Mouse (Mus musculus): ENCODE measurements around the gene Meis2. TPM values are rescaled to one million over a fixed set of nuclear protein-coding genes. Genes with fewer than 3 reads are reported as not detected.

Gene Meis2
- total and polyA plus RNA-seq, 3 experiments: 3.1 to 9.8 TPM; not detected in 1

- Histone ChIP-seq H3K4me3 (ENCODE audit: control insufficient read depth in 1 of 2, insufficient read depth in 1 of 2, low read depth in 2 of 2, low read length in 2 of 2) (no peak overlapping the region), H3K27ac (ENCODE audit: control insufficient read depth, low read depth, low read length) (no peak overlapping the region), H3K27me3 (ENCODE audit: control insufficient read depth in 1 of 2, insufficient read depth in 2 of 2, low read length in 2 of 2) (no peaks in the 10 kb centered on the region), H3K36me3 (ENCODE audit: control insufficient read depth in 1 of 2, insufficient read depth in 2 of 2, low read length in 2 of 2) (peaks cover 0 to 3% of the 10 kb centered on the region in 2 experiments; a peak in 2 of 4 replicates), H3K9ac (ENCODE audit: control insufficient read depth, low read depth, low read length, poor library complexity, severe bottlenecking) (no peak overlapping the region), H3K79me2 (ENCODE audit: control insufficient read depth, insufficient read depth, low read length, poor library complexity) (no peaks in the 10 kb centered on the region), H3K4me1 (ENCODE audit: control insufficient read depth in 1 of 2, insufficient read depth in 2 of 2, low read length in 2 of 2) (peaks cover 0 to 4% of the 10 kb centered on the region in 2 experiments; a peak in 1 of 4 replicates), H3K9me3 (replicated peaks; ENCODE audit: insufficient read depth, low read length) (no peaks in the 10 kb centered on the region)
- DNase-seq (ENCODE audit: low read depth, low spot score): no peak
- TF ChIP-seq E2F4 (IDR thresholded peaks at IDR 0.05; ENCODE audit: borderline replicate concordance, low read depth, low read length): no peak
- TF ChIP-seq RCOR1 (IDR thresholded peaks at IDR 0.05; ENCODE audit: low read depth, low read length): no peak
Measured at GRCm38 (mm10) chr2:116074726-116075440, 9.2 kb upstream of the Meis2 start.

GRCm38 (mm10) chr2:116074061-116074460, 8.4 kb upstream of the Meis2 start:
- Histone ChIP-seq H3K36me3 (ENCODE audit: control insufficient read depth in 1 of 2, insufficient read depth in 2 of 2, low read length in 2 of 2) (peaks cover 0 to 3% of the 10 kb centered on the region in 2 experiments; a peak in 2 of 4 replicates), H3K9me3 (replicated peaks; ENCODE audit: insufficient read depth, low read length) (no peaks in the 10 kb centered on the region), H3K27me3 (ENCODE audit: control insufficient read depth in 1 of 2, insufficient read depth in 2 of 2, low read length in 2 of 2) (no peaks in the 10 kb centered on the region), H3K4me3 (ENCODE audit: control insufficient read depth in 1 of 2, insufficient read depth in 1 of 2, low read depth in 2 of 2, low read length in 2 of 2) (no peak overlapping the region), H3K27ac (ENCODE audit: control insufficient read depth, low read depth, low read length) (no peak overlapping the region), H3K4me1 (ENCODE audit: control insufficient read depth in 1 of 2, insufficient read depth in 2 of 2, low read length in 2 of 2) (peaks cover 0 to 4% of the 10 kb centered on the region in 2 experiments; a peak in 1 of 4 replicates), H3K9ac (ENCODE audit: control insufficient read depth, low read depth, low read length, poor library complexity, severe bottlenecking) (no peak overlapping the region), H3K79me2 (ENCODE audit: control insufficient read depth, insufficient read depth, low read length, poor library complexity) (no peaks in the 10 kb centered on the region)
- TF ChIP-seq CHD1 (IDR thresholded peaks at IDR 0.05; ENCODE audit: low read depth, low read length): no peak
- TF ChIP-seq EP300 (IDR thresholded peaks at IDR 0.05; ENCODE audit: low read depth in 1 of 2, low read length in 2 of 2): no peak
- no peak for TF ChIP-seq GATA1 (IDR thresholded peaks at IDR 0.05; ENCODE audit: low read depth, low read length)
- no peak for TF ChIP-seq MXI1 (IDR thresholded peaks at IDR 0.05; ENCODE audit: low read depth, low read length)
- TF ChIP-seq SIN3A (IDR thresholded peaks at IDR 0.05; ENCODE audit: low read length): no peak
- no peak for TF ChIP-seq MAX (IDR thresholded peaks at IDR 0.05; ENCODE audit: low read length)
- no peak for TF ChIP-seq MYC (IDR thresholded peaks at IDR 0.05; ENCODE audit: low read depth, low read length)
- TF ChIP-seq E2F4 (IDR thresholded peaks at IDR 0.05; ENCODE audit: borderline replicate concordance, low read depth, low read length): no peak
- no peak for TF ChIP-seq USF2 (IDR thresholded peaks at IDR 0.05; ENCODE audit: borderline replicate concordance in 1 of 2, insufficient read depth in 1 of 2, low read depth in 1 of 2, low read length in 2 of 2)
- no peak for DNase-seq (ENCODE audit: low read depth, low spot score)

GRCm38 (mm10) chr2:116073311-116073904, 7.8 kb upstream of the Meis2 start:
- peaks cover 0 to 3% of the 10 kb centered on the region in 2 experiments; a peak in 2 of 4 replicates for H3K36me3 ChIP-seq (ENCODE audit: control insufficient read depth in 1 of 2, insufficient read depth in 2 of 2, low read length in 2 of 2)
- no peaks in the 10 kb centered on the region for H3K9me3 ChIP-seq (replicated peaks; ENCODE audit: insufficient read depth, low read length)
- H3K27me3 ChIP-seq (ENCODE audit: control insufficient read depth in 1 of 2, insufficient read depth in 2 of 2, low read length in 2 of 2): no peaks in the 10 kb centered on the region
- TF ChIP-seq ZKSCAN1 (IDR thresholded peaks at IDR 0.05; ENCODE audit: low read depth, low read length) (no peak), KAT2A (conservative IDR thresholded peaks at IDR 0.05; ENCODE audit: low read depth, low read length) (no peak), ZC3H11A (IDR thresholded peaks at IDR 0.05; ENCODE audit: low read depth, low read length) (no peak), ETS1 (IDR thresholded peaks at IDR 0.05; ENCODE audit: low read depth, low read length) (no peak), UBTF (IDR thresholded peaks at IDR 0.05; ENCODE audit: borderline replicate concordance, insufficient read depth, low read depth, low read length) (no peak), SIN3A (IDR thresholded peaks at IDR 0.05; ENCODE audit: low read length) (no peak), MAFK (IDR thresholded peaks at IDR 0.05; ENCODE audit: borderline replicate concordance, low read depth, low read length) (no peak), MYB (IDR thresholded peaks at IDR 0.05; ENCODE audit: low read depth, low read length) (no peak), E2F4 (IDR thresholded peaks at IDR 0.05; ENCODE audit: borderline replicate concordance, low read depth, low read length) (no peak), TBP (IDR thresholded peaks at IDR 0.05; ENCODE audit: low read depth, low read length) (no peak), CTCF (IDR thresholded peaks at IDR 0.05 in 2 of 3, conservative IDR thresholded peaks at IDR 0.05 in 1 of 3; ENCODE audit: control insufficient read depth in 1 of 3, insufficient read depth in 1 of 3, low read depth in 2 of 3, low read length in 3 of 3, poor library complexity in 1 of 3, severe bottlenecking in 1 of 3) (no peak), MYC (IDR thresholded peaks at IDR 0.05; ENCODE audit: low read depth, low read length) (no peak), RAD21 (IDR thresholded peaks at IDR 0.05; ENCODE audit: low read depth, low read length) (no peak), NELFE (IDR thresholded peaks at IDR 0.05; ENCODE audit: low read depth, low read length) (no peak), JUND (IDR thresholded peaks at IDR 0.05; ENCODE audit: low read depth, low read length) (no peak), POLR2A (IDR thresholded peaks at IDR 0.05; ENCODE audit: control insufficient read depth in 1 of 2, insufficient read depth in 1 of 2, low read depth in 1 of 2, low read length in 2 of 2, poor library complexity in 1 of 2) (no peak)
- peaks cover 0 to 4% of the 10 kb centered on the region in 2 experiments; a peak in 1 of 4 replicates for H3K4me1 ChIP-seq (ENCODE audit: control insufficient read depth in 1 of 2, insufficient read depth in 2 of 2, low read length in 2 of 2)
- no peaks in the 10 kb centered on the region for H3K79me2 ChIP-seq (ENCODE audit: control insufficient read depth, insufficient read depth, low read length, poor library complexity)
- no peak overlapping the region for H3K9ac ChIP-seq (ENCODE audit: control insufficient read depth, low read depth, low read length, poor library complexity, severe bottlenecking)
- H3K27ac ChIP-seq (ENCODE audit: control insufficient read depth, low read depth, low read length): no peak overlapping the region
- H3K4me3 ChIP-seq (ENCODE audit: control insufficient read depth in 1 of 2, insufficient read depth in 1 of 2, low read depth in 2 of 2, low read length in 2 of 2): no peak overlapping the region
- DNase-seq (ENCODE audit: low read depth, low spot score): no peak

Measured in MEL (cell line).